Mouse (Mus musculus) spleen, adult 2 months (tissue): ENCODE measurements around the gene Sdsl.

ENCODE experiments used
- CTCF ChIP-seq: fragments of 200-500 bp; IDR thresholded peaks from 2 replicates; pipeline ENCODE4 v1.5.1; 2011; ENCODE audit warnings: mild to moderate bottlenecking, inconsistent platforms; ENCODE audit not compliant: insufficient read depth, insufficient read length, insufficient replicate concordance; ENCODE audit errors: extremely low read depth
- POLR2A ChIP-seq: fragments of 200-500 bp; IDR thresholded peaks from 2 replicates; pipeline ENCODE4 v1.6.1; 2011; ENCODE audit warnings: low read depth, low read length, inconsistent platforms

- TF ChIP-seq POLR2A = no peak
- no peak for TF ChIP-seq CTCF
Measured at GRCm38 (mm10) chr5:120413436-120413835, 59.2 kb downstream of the Sdsl start.
